Mouse (Mus musculus) lung, embryonic 16.5 days (tissue): ENCODE data around the gene Ubb. TPM values are rescaled to one million over a fixed set of nuclear protein-coding genes. Genes with fewer than 3 reads are reported as not detected.

Experiments used
- ATAC-seq: fragments of 200-750 bp; cut with Nextera tagmentation; 2 replicates; pipeline ENCODE4 v1.8.0; 2017; ENCODE audit warnings: low read depth, mild to moderate bottlenecking, moderate library complexity
- H3K27ac ChIP-seq: fragments of 300-500 bp; sonication (generic); 2 replicates; pipeline ENCODE4 v1.5.1; 2014; ENCODE audit warnings: mild to moderate bottlenecking, control low read depth, low read length
- H3K27me3 ChIP-seq: fragments of 300-500 bp; sonication (generic); 2 replicates; pipeline ENCODE4 v1.6.1; 2014; ENCODE audit warnings: low read depth, low read length, mixed read lengths; ENCODE audit not compliant: control insufficient read depth, insufficient read depth
- H3K36me3 ChIP-seq: fragments of 300-500 bp; sonication (generic); 2 replicates; pipeline ENCODE4 v1.6.1; 2014; ENCODE audit warnings: low read length; ENCODE audit not compliant: control insufficient read depth, insufficient read depth
- H3K4me1 ChIP-seq: fragments of 300-500 bp; sonication (generic); replicated peaks from 2 replicates; pipeline ENCODE4 v1.6.1; 2014; ENCODE audit warnings: low read length, mixed read lengths; ENCODE audit not compliant: control insufficient read depth, insufficient read depth
- H3K4me2 ChIP-seq: fragments of 300-500 bp; sonication (generic); 2 replicates; pipeline ENCODE4 v1.6.1; 2014; ENCODE audit warnings: low read depth, low read length, control low read depth
- H3K4me3 ChIP-seq: fragments of 300-500 bp; sonication (generic); 2 replicates; pipeline ENCODE4 v1.5.1; 2014; ENCODE audit warnings: mild to moderate bottlenecking, low read length, control low read depth
- H3K9ac ChIP-seq: fragments of 300-500 bp; sonication (generic); 2 replicates; pipeline ENCODE4 v1.6.1; 2014; ENCODE audit warnings: low read length, control low read depth
- H3K9me3 ChIP-seq: fragments of 300-500 bp; sonication (generic); 2 replicates; pipeline ENCODE4 v1.6.1; 2016; ENCODE audit warnings: low read length; ENCODE audit not compliant: control insufficient read depth
- WGBS: fragments of 180-500 bp; shearing (Covaris S2); extraction: QIAGEN DNeasy Blood & Tissue Kit; methylation state at CpG from one replicate; pipeline ENCODE4 v1.1.7; 2014; 5-methylcytosine and 5-hydroxymethylcytosine counted together
- polyA plus RNA-seq: library from polyadenylated mRNA; unstranded; fragments of >200 nt; fragmentation: Nextera tagmentation; extraction: Ambion mirVana; gene quantifications from 2 replicates; pipeline ENCODE4 v1.2.1, GENCODE M21; 2015

Ubb gene
- polyA plus RNA-seq, 1 experiment from 2014 or later: 3,189 TPM

GRCm38 (mm10) chr11:62573959-62574702 is 23.2 kb downstream of the Ubb start, which contains the start of gene Trpv2:
Gene Trpv2, plus strand, starts transcription at chr11:62574486.
- no peaks in the 10 kb centered on the region for H3K36me3 ChIP-seq
- peaks cover 7% of the 10 kb centered on the region; the same call in 1 of the 2 replicates for H3K4me1 ChIP-seq
- H3K9ac ChIP-seq: peak within 1 kb of the TSS; percentile 62; the same call in 1 of the 2 replicates
- H3K27ac ChIP-seq: no peak within 1 kb of the TSS
- H3K4me2 ChIP-seq: peak within 1 kb of the TSS; percentile 98
- H3K27me3 ChIP-seq: peaks cover 3% of the 10 kb centered on the region; the same call in 1 of the 2 replicates
- peaks cover 3% of the 10 kb centered on the region; the same call in 1 of the 2 replicates for H3K9me3 ChIP-seq
- WGBS: 64% methylated on average over 6 of the region's 6 CpGs
- ATAC-seq: no peak
- H3K4me3 ChIP-seq: peak within 1 kb of the TSS; percentile 57

GRCm38 (mm10) chr11:62574703-62575085 is 23.7 kb downstream of the Ubb start:
- Histone ChIP-seq H3K4me3 (no peak overlapping the region), H3K4me2 (no peak overlapping the region), H3K9ac (no peak overlapping the region), H3K9me3 (peaks cover 3% of the 10 kb centered on the region; the same call in 1 of the 2 replicates), H3K27ac (no peak overlapping the region), H3K4me1 (peaks cover 7% of the 10 kb centered on the region; the same call in 1 of the 2 replicates), H3K36me3 (no peaks in the 10 kb centered on the region), H3K27me3 (peaks cover 3% of the 10 kb centered on the region; the same call in 1 of the 2 replicates)
- WGBS: 69% methylated on average over 4 of the region's 4 CpGs
- ATAC-seq: no peak

GRCm38 (mm10) chr11:62575297-62575658 is 24.3 kb downstream of the Ubb start:
- peak overlapping the region; percentile 62 for H3K9ac ChIP-seq
- H3K4me3 ChIP-seq: peak overlapping the region; percentile 57
- ATAC-seq: peak; percentile 87
- H3K27me3 ChIP-seq: peaks cover 3% of the 10 kb centered on the region; the same call in 1 of the 2 replicates
- peaks cover 3% of the 10 kb centered on the region; the same call in 1 of the 2 replicates for H3K9me3 ChIP-seq
- peaks cover 7% of the 10 kb centered on the region; the same call in 1 of the 2 replicates for H3K4me1 ChIP-seq
- no peak overlapping the region for H3K27ac ChIP-seq
- H3K36me3 ChIP-seq: no peaks in the 10 kb centered on the region
- 2% methylated on average over 9 of the region's 9 CpGs for WGBS
- peak overlapping the region; percentile 98 for H3K4me2 ChIP-seq

- no peaks in the 10 kb centered on the region for H3K36me3 ChIP-seq
- peaks cover 3% of the 10 kb centered on the region; the same call in 1 of the 2 replicates for H3K9me3 ChIP-seq
- 8% methylated on average over 27 of the region's 27 CpGs for WGBS
- H3K9ac ChIP-seq: peak overlapping the region; percentile 62
- peaks cover 3% of the 10 kb centered on the region; the same call in 1 of the 2 replicates for H3K27me3 ChIP-seq
- no peak overlapping the region for H3K27ac ChIP-seq
- peak overlapping the region; percentile 57 for H3K4me3 ChIP-seq
- H3K4me2 ChIP-seq: peak overlapping the region; percentile 98
- peaks cover 7% of the 10 kb centered on the region; the same call in 1 of the 2 replicates for H3K4me1 ChIP-seq
- peak; percentile 48 for ATAC-seq
Observed at GRCm38 (mm10) chr11:62575659-62576438, 24.9 kb downstream of the Ubb start.

GRCm38 (mm10) chr11:62576530-62577152 is 25.7 kb downstream of the Ubb start:
- WGBS: 61% methylated on average over 16 of the region's 16 CpGs
- Histone ChIP-seq H3K9me3 (peaks cover 3% of the 10 kb centered on the region; the same call in 1 of the 2 replicates), H3K4me2 (peak overlapping the region; percentile 98), H3K4me1 (peaks cover 7% of the 10 kb centered on the region; the same call in 1 of the 2 replicates), H3K9ac (peak overlapping the region; percentile 14; the same call in 1 of the 2 replicates), H3K27me3 (peaks cover 3% of the 10 kb centered on the region; the same call in 1 of the 2 replicates), H3K27ac (no peak overlapping the region), H3K36me3 (no peaks in the 10 kb centered on the region), H3K4me3 (peak overlapping the region; percentile 57; the same call in 1 of the 2 replicates)
- no peak for ATAC-seq

DNA sequence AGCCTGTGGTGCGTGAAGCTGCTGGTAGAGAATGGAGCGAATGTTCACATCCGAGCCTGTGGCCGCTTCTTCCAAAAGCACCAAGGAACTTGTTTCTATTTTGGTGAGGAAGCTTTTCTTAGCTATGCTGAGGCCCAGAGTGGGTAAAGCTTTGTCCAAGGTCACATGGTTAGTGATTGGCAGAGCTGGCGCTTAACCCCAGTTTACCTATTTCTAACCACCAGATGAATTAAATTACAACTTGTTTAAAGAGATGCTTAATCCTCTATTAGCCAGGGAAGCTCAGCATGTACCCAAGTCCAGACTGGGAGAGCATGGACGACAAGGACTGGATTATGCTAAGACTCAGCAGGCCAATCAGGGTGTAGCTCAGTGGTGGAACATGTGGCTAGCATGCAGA is 32.1 kb downstream of the Ubb start:
- no peak overlapping the region for H3K9ac ChIP-seq
- 88% methylated on average over 6 of the region's 6 CpGs for WGBS
- no peaks in the 10 kb centered on the region; the same call in 1 of the 2 replicates for H3K4me1 ChIP-seq
- H3K27ac ChIP-seq: no peak overlapping the region
- H3K4me2 ChIP-seq: no peak overlapping the region
- no peaks in the 10 kb centered on the region for H3K36me3 ChIP-seq
- no peaks in the 10 kb centered on the region for H3K27me3 ChIP-seq
- no peak for ATAC-seq
- no peaks in the 10 kb centered on the region for H3K9me3 ChIP-seq
- no peak overlapping the region for H3K4me3 ChIP-seq

- ATAC-seq: no peak
- Histone ChIP-seq H3K9ac (no peak overlapping the region), H3K4me3 (no peak overlapping the region), H3K4me1 (no peaks in the 10 kb centered on the region; the same call in 1 of the 2 replicates), H3K9me3 (no peaks in the 10 kb centered on the region), H3K27ac (no peak overlapping the region), H3K36me3 (no peaks in the 10 kb centered on the region), H3K27me3 (no peaks in the 10 kb centered on the region), H3K4me2 (no peak overlapping the region)
- 63% methylated on average over 9 of the region's 9 CpGs for WGBS
Observed at GRCm38 (mm10) chr11:62584671-62585206, 33.8 kb downstream of the Ubb start.

DNA sequence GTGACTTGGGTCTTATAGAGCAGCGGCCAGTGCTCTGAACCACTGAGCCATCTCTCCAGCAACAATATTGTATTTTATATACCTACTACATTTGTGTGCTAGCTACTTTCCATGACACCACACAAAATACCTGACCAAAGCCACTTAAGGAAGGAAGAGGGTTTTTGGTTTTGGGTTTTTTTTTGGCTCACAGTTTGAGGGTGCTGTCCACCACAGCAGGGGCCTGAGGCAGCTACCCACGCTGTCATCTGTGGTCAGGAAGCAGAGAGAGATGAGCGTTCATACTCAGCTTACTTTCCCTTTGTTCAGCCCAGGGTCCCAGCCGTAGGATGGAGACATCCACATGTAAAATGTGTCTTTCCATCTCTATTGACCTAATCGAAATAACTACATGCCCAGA is 36.1 kb downstream of the Ubb start:
- no peaks in the 10 kb centered on the region for H3K9me3 ChIP-seq
- H3K4me1 ChIP-seq: no peaks in the 10 kb centered on the region; the same call in 1 of the 2 replicates
- H3K4me3 ChIP-seq: no peak overlapping the region
- no peaks in the 10 kb centered on the region for H3K27me3 ChIP-seq
- ATAC-seq: no peak
- no peak overlapping the region for H3K4me2 ChIP-seq
- no peaks in the 10 kb centered on the region for H3K36me3 ChIP-seq
- no peak overlapping the region for H3K27ac ChIP-seq
- 84% methylated on average over 5 of the region's 5 CpGs for WGBS
- no peak overlapping the region for H3K9ac ChIP-seq
